Mouse (Mus musculus) layer of hippocampus, adult 9-11 months (tissue): ENCODE data around the gene 9530077C05Rik.
A peak's percentile ranks its signal among the peaks of the same experiment; 100 is the strongest.
"Not testable (repeated sequence)": the region's sequence is repeated elsewhere in the genome, so short reads cannot be mapped to it uniquely, and the experiment has no call there.

Experiments used
- DNase-seq: peaks from one replicate; pipeline ENCODE4 v3.0.0; 2022

9530077C05Rik gene

GRCm38 (mm10) chr9:22420491-22420890 is 9.2 kb downstream of the 9530077C05Rik start:
- no peak for DNase-seq

DNA sequence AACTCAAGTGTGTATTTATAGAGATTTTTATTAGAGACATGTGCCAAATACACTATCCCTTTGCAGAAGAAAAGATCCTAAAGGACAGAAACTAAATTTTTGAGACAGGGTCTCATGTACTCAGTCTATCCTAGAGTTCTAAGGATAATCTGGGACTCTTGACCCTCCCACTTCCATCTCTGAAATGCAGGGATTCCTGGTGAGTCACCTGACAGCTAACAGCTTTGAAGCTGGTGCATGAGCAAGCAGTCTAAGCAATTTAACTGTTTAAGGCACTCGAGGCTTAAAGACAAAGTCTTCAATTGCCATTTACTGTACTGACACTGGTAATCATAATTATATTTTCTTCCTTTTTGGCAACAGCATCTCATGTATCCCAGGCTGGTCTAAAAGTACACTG is 11.2 kb downstream of the 9530077C05Rik start:
- no peak for DNase-seq

DNA sequence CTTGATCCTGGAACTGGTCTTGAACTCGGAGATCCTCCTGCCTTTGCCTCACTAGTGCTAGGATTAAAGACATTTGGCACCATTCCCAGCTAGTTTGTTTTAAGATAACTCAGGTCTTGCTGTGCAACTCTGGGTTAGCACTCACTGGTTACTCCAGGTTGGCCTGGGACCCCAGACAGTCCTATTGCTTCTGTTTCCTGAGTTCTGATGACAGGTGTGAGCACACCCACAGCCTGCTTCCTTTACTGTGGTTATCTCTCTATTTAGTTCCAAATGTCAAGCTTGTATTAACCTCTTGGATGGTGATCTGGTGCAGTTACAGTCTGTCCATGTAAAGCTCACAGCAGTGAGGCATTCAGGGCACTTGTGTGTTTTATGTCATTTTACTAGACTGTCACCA is 12.2 kb downstream of the 9530077C05Rik start:
- no peak for DNase-seq

DNA sequence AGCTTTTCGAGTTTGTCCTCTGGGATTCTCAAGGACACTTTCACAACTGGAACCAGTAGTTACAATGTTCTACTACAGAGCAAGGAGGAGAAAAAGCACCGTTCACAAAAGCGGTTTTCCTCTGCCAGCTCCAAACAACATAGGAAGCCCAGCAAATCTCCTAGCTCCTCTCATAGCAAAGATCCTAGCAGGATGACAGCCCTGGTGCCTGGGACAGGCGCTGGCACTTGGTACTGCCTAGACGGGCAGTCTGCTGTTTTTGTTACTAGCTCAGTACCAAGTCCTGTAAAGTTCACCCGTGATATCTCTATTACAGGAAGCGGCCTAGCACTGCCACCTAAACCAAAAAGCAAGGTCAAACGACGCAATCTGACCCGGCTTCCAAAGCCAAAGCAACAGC is 12.9 kb downstream of the 9530077C05Rik start:
- no peak for DNase-seq

- no peak for DNase-seq
Measured at GRCm38 (mm10) chr9:22424719-22425118, 13.4 kb downstream of the 9530077C05Rik start.

DNA sequence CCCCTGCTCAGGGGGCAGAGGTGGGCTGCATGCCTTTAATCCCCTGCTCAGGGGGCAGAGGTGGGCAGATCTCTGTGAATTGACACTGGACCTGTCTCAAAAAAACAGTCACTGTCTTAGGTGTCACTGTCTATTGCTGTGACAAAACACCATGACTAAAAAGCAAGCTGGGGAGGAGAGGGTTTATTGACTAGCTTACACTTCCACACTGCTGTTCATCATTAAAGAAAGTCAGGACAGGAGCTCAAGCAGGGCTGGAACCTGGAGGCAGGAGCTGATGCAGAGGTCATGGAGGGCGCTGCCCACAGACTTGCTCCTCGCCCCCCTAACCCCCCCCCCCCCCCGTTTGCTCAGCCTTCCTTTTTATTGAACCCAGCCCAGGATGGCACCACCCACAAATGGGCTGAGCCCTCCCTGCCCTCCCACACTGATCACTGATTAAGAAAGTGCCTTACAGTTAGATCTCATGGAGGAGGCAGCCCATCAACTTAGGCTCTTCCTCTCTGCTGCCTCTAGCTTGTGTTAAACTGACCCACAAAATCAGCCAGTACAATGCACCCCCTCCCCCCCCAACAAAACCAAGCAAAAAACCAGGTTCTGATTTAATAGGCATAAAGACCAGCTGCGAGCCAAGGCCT is 16.8 kb downstream of the 9530077C05Rik start:
- DNase-seq = no peak

DNA sequence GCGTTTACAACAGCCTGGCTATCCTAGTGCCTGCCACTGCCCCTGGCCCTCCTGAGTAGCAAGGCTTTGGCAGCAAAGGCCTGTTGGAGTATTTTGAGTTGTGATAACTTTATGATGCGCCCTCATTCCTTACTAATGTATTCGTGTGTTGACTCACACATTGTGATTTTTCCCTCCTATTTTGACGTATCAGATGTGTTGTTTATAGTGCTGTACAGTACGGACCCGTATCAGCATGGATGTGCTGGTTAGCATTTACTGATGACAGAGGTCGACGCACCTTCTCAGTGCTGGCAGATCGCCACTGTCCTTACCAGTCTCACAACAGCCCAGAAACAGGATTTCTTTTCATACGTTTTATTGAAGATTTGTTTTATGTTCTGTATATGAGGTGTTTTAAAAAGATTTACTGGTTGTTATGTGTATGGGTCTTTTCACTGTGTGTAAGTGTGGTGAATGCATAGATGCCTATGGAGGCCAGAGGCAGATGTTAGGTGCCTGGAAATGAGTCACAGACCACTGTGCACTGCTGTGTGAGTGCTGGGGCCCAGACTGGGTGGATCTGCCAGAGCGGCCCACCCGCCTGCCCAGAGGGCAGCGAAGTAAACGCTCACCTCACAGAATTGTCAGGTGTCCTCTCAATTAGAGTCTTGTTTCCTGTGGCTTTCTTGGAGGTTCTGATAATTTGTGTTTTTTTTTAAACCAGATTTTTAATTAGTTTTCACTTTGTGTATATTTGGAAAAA is 17.5 kb downstream of the 9530077C05Rik start:
- DNase-seq = no peak

- no peak for DNase-seq
Measured at GRCm38 (mm10) chr9:22429533-22430241, 18.4 kb downstream of the 9530077C05Rik start.

GRCm38 (mm10) chr9:22430315-22430840 is 19.1 kb downstream of the 9530077C05Rik start:
- no peak for DNase-seq

GRCm38 (mm10) chr9:22433221-22433620 is 21.9 kb downstream of the 9530077C05Rik start:
- DNase-seq = no peak

- no peak for DNase-seq
Measured at GRCm38 (mm10) chr9:22434101-22434500, 22.8 kb downstream of the 9530077C05Rik start.

DNA sequence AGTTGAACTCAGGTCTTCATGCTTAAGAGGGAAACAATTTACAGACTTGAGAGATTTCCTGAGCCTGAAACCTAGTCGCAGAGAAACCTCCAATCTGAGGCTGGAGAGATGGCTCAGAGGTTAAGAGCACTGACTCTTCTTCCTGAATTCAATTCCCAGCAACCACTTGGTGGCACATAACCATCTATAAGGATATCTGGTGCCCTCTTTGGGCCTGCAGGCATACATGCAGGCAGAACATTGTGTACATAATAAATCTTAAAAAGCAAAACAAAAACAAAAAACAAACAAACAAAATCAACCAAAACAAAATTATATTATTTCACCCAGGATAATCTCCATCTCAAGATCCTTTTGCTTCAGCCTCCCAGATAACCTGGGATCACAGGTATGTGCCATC is 27.5 kb downstream of the 9530077C05Rik start:
- no peak for DNase-seq

GRCm38 (mm10) chr9:22443157-22443556 is 31.8 kb downstream of the 9530077C05Rik start:
- DNase-seq = no peak

DNA sequence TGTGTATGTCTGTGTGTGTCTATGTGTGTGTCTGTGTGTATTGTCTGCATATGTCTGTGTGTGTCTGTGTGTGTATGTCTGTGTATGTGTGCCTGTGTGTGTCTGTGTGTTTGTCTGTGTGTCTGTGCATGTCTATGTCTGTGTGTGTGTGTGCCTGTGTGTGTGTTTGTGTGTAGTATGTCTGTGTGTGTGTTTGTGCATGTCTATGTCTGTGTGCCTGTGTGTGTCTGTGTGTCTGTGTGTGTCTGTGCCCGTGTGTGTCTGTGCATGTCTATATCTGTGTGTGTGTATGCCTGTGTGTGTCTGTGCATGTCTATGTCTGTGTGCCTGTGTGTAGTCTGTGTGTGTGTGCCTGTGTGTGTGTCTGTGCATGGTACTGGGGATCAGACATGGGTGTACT is 33.8 kb downstream of the 9530077C05Rik start:
- no peak for DNase-seq

DNA sequence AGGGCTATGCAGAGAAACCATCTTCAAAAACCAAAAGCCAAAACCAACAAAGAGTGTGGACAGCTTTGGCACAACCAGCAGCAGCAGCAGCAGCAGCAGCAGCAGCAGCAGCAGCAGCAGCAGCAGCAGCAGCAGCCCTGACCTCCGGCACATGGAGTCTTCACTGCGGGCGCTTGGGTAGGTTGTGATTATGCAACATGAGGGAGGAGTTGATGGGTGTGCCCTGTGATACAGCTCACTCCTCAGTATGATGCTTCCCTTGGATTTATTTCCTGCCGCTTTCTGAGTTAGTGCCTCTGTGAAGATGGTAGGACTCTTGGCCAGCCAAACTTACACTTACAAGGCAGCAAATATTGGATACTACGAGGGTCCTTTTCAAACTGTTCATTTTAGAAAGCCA is 35.9 kb downstream of the 9530077C05Rik start:
- no peak for DNase-seq

- no peak for DNase-seq
Measured at GRCm38 (mm10) chr9:22448420-22448819, 37.1 kb downstream of the 9530077C05Rik start.

- no peak for DNase-seq
Measured at GRCm38 (mm10) chr9:22449209-22449608, 37.9 kb downstream of the 9530077C05Rik start.

GRCm38 (mm10) chr9:22452697-22453096 is 41.4 kb downstream of the 9530077C05Rik start:
- no peak for DNase-seq

GRCm38 (mm10) chr9:22453501-22453924 is 42.2 kb downstream of the 9530077C05Rik start:
- no peak for DNase-seq

DNA sequence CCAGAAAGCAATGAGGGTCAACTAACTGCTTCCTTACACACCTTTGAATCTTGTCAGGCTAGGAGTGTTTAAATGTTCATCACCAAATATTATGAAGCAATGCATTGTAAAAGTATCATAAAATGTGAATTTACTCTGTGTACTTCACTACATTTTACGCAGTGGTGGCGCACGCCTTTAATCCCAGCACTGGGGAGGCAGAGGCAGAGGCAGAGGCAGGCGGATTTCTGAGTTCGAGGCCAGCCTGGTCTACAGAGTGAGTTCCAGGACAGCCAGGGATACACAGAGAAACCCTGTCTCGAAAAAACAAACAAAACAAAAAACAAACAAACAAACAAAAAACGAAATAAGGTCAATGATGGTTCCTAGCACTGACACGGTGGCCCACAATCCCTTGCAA is 42.7 kb downstream of the 9530077C05Rik start, which contains the start of gene Gm17545:
Gene Gm17545, plus strand, starts transcription at position 301 of the 400 bp plus-strand sequence.
- not testable (repeated sequence) for DNase-seq

DNA sequence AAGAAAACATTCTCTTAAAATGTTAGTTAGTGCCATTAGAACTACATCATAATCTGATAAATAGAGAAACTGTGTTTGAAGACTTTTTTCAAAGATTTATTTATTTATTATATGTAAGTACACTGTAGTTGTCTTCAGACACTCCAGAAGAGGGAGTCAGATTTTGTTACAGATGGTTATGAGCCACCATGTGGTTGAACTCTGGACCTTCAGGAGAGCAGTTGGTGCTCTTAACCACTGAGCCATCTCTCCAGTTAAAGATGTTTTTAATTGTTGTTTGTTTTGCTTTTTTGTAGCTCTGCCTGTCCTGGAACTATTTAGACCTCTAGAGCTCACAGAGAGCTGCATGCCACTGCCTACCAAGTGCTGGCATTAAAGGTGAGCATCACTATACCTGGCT is 43.7 kb downstream of the 9530077C05Rik start:
- no peak for DNase-seq

DNA sequence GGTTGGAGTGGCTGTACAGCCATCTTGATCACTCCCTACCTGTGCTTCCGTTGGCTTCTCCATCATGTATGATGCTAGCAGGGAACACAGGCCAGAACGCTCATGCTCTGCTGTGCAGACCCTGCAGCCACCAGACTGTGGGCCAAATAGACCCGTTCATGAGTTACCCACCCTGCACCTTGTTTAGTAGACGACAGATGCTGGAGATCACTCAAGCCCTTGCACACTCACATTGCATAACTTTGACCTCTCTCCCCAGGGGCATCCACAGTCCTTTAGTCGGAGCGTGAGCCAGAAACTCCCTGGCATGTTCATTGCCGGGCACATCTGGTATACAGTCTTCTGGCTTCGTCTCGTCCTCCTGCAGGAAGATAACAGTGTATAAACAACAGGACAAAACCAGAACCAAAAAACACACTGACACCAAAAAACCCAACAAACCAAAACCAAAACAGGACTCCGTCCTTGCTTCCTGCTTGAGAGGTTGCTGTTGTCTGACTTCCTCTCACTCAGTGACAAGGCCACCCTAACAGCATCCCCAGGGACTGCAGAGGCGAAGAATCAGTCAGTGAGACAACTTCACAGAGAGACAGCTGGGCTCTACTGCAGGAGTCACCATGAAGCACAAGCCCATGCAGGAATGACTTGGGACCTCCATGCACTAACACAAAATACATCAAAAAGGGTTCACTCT is 46.0 kb downstream of the 9530077C05Rik start:
- DNase-seq = no peak

DNA sequence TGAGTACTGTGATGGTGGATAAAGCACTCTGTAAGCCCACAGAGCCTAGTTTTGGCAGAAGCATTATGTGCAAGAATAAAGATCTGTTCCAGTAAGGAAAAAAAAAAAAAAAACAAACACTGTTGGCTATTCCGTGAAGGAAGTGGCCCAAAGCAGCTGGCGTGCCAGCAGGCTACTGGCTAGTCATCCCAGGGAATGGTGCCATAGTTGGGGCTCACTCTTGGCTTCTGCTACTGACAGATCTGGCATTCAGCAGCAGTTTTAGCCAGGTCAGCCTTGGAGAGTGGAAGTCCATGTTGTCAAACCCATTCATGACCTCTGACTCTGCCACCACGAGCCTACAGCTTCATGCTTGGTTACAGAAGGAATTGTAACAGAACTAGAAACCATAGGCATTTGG is 50.6 kb downstream of the 9530077C05Rik start:
- peak; percentile 71 for DNase-seq
